8 mouse cellular contexts compared by ENCODE assay signal in the genomic region with DNA sequence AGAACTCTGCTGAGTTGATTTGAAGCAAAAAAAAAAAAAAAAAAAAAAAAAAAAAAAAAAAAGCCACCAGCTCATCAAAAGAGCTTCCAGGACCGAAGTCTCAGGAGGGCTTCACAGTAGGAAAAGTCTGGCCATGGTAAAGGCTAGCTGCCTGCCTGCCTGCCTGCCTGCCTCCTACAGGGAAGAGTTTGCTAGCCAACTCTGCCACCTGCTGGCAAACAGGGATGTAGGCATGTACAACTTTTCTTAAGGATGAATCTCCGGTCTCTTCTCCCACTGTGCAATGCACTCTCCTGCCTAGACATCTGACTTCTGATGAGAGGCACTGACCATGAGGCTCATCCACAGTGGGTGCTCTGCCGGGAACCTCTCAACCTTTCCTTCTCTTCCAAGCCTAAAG.
A peak's percentile ranks its signal among the peaks of the same experiment; 100 is the strongest.
DNase-seq lines count a peak whose midpoint lies in the region; ATAC-seq and TF ChIP-seq lines count a peak whose summit lies in the region.

No protein-coding gene starts in this region.

- H3K4me1 ChIP-seq in ES-Bruce4 (ENCODE audit: control insufficient read depth, insufficient read depth, low read length), result no peaks in the 10 kb centered on the region
- no peaks in the 10 kb centered on the region for H3K4me1 ChIP-seq in embryonic facial prominence, embryonic 11.5 days (ENCODE audit: control insufficient read depth, insufficient read depth, low read length)
- H3K4me1 ChIP-seq in heart, embryonic 10.5 days, result peaks cover 28% of the 10 kb centered on the region
- H3K4me1 ChIP-seq in kidney, embryonic 14.5 days (ENCODE audit: control insufficient read depth, insufficient read depth, low read length), result peaks cover 12% of the 10 kb centered on the region; the same call in 1 of the 2 replicates
- H3K4me1 ChIP-seq in liver, embryonic 11.5 days (replicated peaks; ENCODE audit: control insufficient read depth, insufficient read depth, low read length), result peaks cover 12% of the 10 kb centered on the region
- peaks cover 11% of the 10 kb centered on the region for H3K4me1 ChIP-seq in neural tube, embryonic 12.5 days

- H3K9ac ChIP-seq in ES-Bruce4 (ENCODE audit: low read depth, poor library complexity, severe bottlenecking), result no peak overlapping the region
- no peak overlapping the region for H3K9ac ChIP-seq in embryonic facial prominence, embryonic 11.5 days (replicated peaks; ENCODE audit: low read length)
- no peak overlapping the region for H3K9ac ChIP-seq in kidney, embryonic 14.5 days (ENCODE audit: low read depth, low read length)
- no peak overlapping the region for H3K9ac ChIP-seq in liver, embryonic 11.5 days (ENCODE audit: low read depth, low read length)
- no peak overlapping the region for H3K9ac ChIP-seq in neural tube, embryonic 12.5 days

- H3K27ac ChIP-seq in ES-Bruce4 (ENCODE audit: insufficient read depth, low read length), result no peak overlapping the region
- no peak overlapping the region for H3K27ac ChIP-seq in embryonic facial prominence, embryonic 11.5 days (replicated peaks; ENCODE audit: low read depth, low read length)
- no peak overlapping the region for H3K27ac ChIP-seq in heart, embryonic 10.5 days
- H3K27ac ChIP-seq in kidney, embryonic 14.5 days (ENCODE audit: low read depth, low read length), result no peak overlapping the region
- no peak overlapping the region for H3K27ac ChIP-seq in liver, embryonic 11.5 days (ENCODE audit: low read depth, low read length)
- H3K27ac ChIP-seq in neural tube, embryonic 12.5 days, result no peak overlapping the region

- H3K9me3 ChIP-seq in ES-Bruce4 (replicated peaks; ENCODE audit: control insufficient read depth, insufficient read depth, low read length, poor library complexity, severe bottlenecking), result no peaks in the 10 kb centered on the region
- H3K9me3 ChIP-seq in embryonic facial prominence, embryonic 11.5 days (replicated peaks; ENCODE audit: control insufficient read depth, low read length), result no peaks in the 10 kb centered on the region
- H3K9me3 ChIP-seq in heart, embryonic 10.5 days, result no peaks in the 10 kb centered on the region
- no peaks in the 10 kb centered on the region for H3K9me3 ChIP-seq in kidney, embryonic 14.5 days (ENCODE audit: control insufficient read depth, low read length)
- no peaks in the 10 kb centered on the region for H3K9me3 ChIP-seq in liver, embryonic 11.5 days (ENCODE audit: control insufficient read depth, low read length)
- no peaks in the 10 kb centered on the region for H3K9me3 ChIP-seq in neural tube, embryonic 12.5 days

- no peak for TF ChIP-seq EP300 in ES-Bruce4 (IDR thresholded peaks at IDR 0.05; ENCODE audit: insufficient read depth, low read depth, low read length)

- WGBS in embryonic facial prominence, embryonic 11.5 days, result 20% methylated on average over 3 of the region's 3 CpGs
- 24% methylated on average over 3 of the region's 3 CpGs for WGBS in heart, embryonic 10.5 days
- WGBS in kidney, embryonic 14.5 days, result 12% methylated on average over 3 of the region's 3 CpGs
- 24% methylated on average over 3 of the region's 3 CpGs for WGBS in liver, embryonic 11.5 days
- 15% methylated on average over 3 of the region's 3 CpGs for WGBS in neural tube, embryonic 12.5 days

- H3K4me2 ChIP-seq in embryonic facial prominence, embryonic 11.5 days (ENCODE audit: low read depth, low read length), result no peak overlapping the region
- H3K4me2 ChIP-seq in kidney, embryonic 14.5 days (replicated peaks; ENCODE audit: low read depth, low read length), result no peak overlapping the region
- H3K4me2 ChIP-seq in liver, embryonic 11.5 days, result no peak overlapping the region
- H3K4me2 ChIP-seq in neural tube, embryonic 12.5 days (replicated peaks), result no peak overlapping the region

- H3K4me3 ChIP-seq in ES-Bruce4 (ENCODE audit: low read depth, low read length), result no peak overlapping the region
- H3K4me3 ChIP-seq in embryonic facial prominence, embryonic 11.5 days (ENCODE audit: low read depth, low read length), result no peak overlapping the region
- H3K4me3 ChIP-seq in heart, embryonic 10.5 days, result no peak overlapping the region
- H3K4me3 ChIP-seq in kidney, embryonic 14.5 days (ENCODE audit: low read length), result no peak overlapping the region
- no peak overlapping the region for H3K4me3 ChIP-seq in liver, embryonic 11.5 days (ENCODE audit: low read depth, low read length)
- no peak overlapping the region for H3K4me3 ChIP-seq in neural tube, embryonic 12.5 days

- ATAC-seq in embryonic facial prominence, embryonic 11.5 days (replicated peaks; ENCODE audit: insufficient number of reproducible peaks, low FRiP score, low TSS enrichment, low read depth), result 0 out of 2 replicates have a peak, but pooled peaks have one; percentile 51
- ATAC-seq in kidney, embryonic 14.5 days (ENCODE audit: low FRiP score, low TSS enrichment), result peak; percentile 44; the same call in 1 of the 2 replicates
- peak; percentile 45 for ATAC-seq in liver, embryonic 11.5 days (replicated peaks; ENCODE audit: low FRiP score)
- ATAC-seq in neural tube, embryonic 12.5 days (ENCODE audit: low FRiP score, low read depth), result peak; percentile 57; the same call in 1 of the 2 replicates

- no peaks in the 10 kb centered on the region for H3K36me3 ChIP-seq in ES-Bruce4 (ENCODE audit: control insufficient read depth, insufficient read depth, low read length, poor library complexity, severe bottlenecking)
- no peaks in the 10 kb centered on the region for H3K36me3 ChIP-seq in embryonic facial prominence, embryonic 11.5 days (replicated peaks; ENCODE audit: control insufficient read depth, insufficient read depth, low read depth, low read length)
- H3K36me3 ChIP-seq in heart, embryonic 10.5 days, result no peaks in the 10 kb centered on the region
- no peaks in the 10 kb centered on the region for H3K36me3 ChIP-seq in kidney, embryonic 14.5 days (ENCODE audit: control insufficient read depth, insufficient read depth, low read length)
- H3K36me3 ChIP-seq in liver, embryonic 11.5 days (ENCODE audit: control insufficient read depth, insufficient read depth, low read length), result no peaks in the 10 kb centered on the region; the same call in 1 of the 2 replicates
- H3K36me3 ChIP-seq in neural tube, embryonic 12.5 days, result no peaks in the 10 kb centered on the region

- TF ChIP-seq POLR2A in ES-Bruce4 (IDR thresholded peaks at IDR 0.05; ENCODE audit: insufficient read depth, low read length), result no peak

- DNase-seq in adrenal gland, postnatal 14 days, result peak; percentile 85
- DNase-seq in embryonic facial prominence, embryonic 11.5 days (ENCODE audit: low spot score), result peak; percentile 79
- peak; percentile 91 for DNase-seq in heart, embryonic 10.5 days (ENCODE audit: low spot score)
- peak; percentile 47 for DNase-seq in liver, embryonic 11.5 days (ENCODE audit: low spot score)
- DNase-seq in thymus, postnatal 36 days, result peak; percentile 22 to 33

- TF ChIP-seq CTCF in ES-Bruce4 (IDR thresholded peaks at IDR 0.05; ENCODE audit: low read depth, low read length), result peak; percentile 77

- H3K27me3 ChIP-seq in ES-Bruce4 (ENCODE audit: control insufficient read depth, insufficient read depth, low read length, poor library complexity, severe bottlenecking), result no peaks in the 10 kb centered on the region
- no peaks in the 10 kb centered on the region for H3K27me3 ChIP-seq in embryonic facial prominence, embryonic 11.5 days (ENCODE audit: control insufficient read depth, insufficient read depth, low read length)
- H3K27me3 ChIP-seq in heart, embryonic 10.5 days (ENCODE audit: insufficient read depth, poor library complexity, severe bottlenecking), result peaks cover 25% of the 10 kb centered on the region; the same call in 1 of the 2 replicates
- no peaks in the 10 kb centered on the region for H3K27me3 ChIP-seq in kidney, embryonic 14.5 days (ENCODE audit: control insufficient read depth, insufficient read depth, low read length)
- no peaks in the 10 kb centered on the region for H3K27me3 ChIP-seq in liver, embryonic 11.5 days (replicated peaks; ENCODE audit: control insufficient read depth, insufficient read depth, low read length)
- H3K27me3 ChIP-seq in neural tube, embryonic 12.5 days (replicated peaks), result no peaks in the 10 kb centered on the region

Comparison
In these comparisons a context has a peak if more than half of its experiments do, and no peak if none do; other contexts are left out.
1. DNase-seq: peak in every context shown above with its lines; median percentile 91 in heart, embryonic 10.5 days; 85 in adrenal gland, postnatal 14 days; 79 in embryonic facial prominence, embryonic 11.5 days; 47 in liver, embryonic 11.5 days; 28 in thymus, postnatal 36 days.